Mouse (Mus musculus) ES-Bruce4 (cell line): Measurements from ENCODE around the gene Dstyk.

Source experiments
- CTCF ChIP-seq: IDR thresholded peaks from one replicate; pipeline ENCODE4 v1.8.1; 2011; ENCODE audit warnings: low read depth, low read length
- EP300 ChIP-seq: IDR thresholded peaks from 2 replicates; pipeline ENCODE4 v1.6.1; 2011; ENCODE audit warnings: low read depth, low read length; ENCODE audit not compliant: insufficient read depth
- POLR2A ChIP-seq: IDR thresholded peaks from one replicate; pipeline ENCODE4 v1.8.1; 2011; ENCODE audit warnings: low read length; ENCODE audit not compliant: insufficient read depth

DNA sequence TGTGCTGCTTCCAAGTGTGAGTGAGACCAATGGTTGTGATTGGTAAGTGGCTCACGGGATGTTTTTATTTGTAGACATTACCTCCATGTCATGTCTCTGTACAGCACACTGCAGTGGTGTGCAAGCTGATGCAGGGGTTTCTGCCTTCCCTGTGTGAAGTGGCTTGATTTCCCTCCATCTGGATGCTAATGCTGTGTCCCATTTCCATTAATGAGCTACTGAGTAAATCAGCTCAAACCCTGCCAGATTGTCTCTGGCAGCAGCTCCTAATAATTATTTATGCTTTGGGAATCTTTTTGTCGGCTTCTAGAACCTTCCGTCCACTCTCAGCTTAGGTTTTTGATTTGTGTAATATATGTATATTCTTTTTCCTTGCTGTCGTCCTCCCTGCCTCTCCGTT is 87.8 kb downstream of the Dstyk start:
- TF ChIP-seq CTCF (no peak), EP300 (no peak), POLR2A (no peak)
